Mouse (Mus musculus) stomach, postnatal 0 days (tissue): ENCODE data around the gene Ercc6l.
"Not testable (repeated sequence)": the region's sequence is repeated elsewhere in the genome, so short reads cannot be mapped to it uniquely, and the experiment has no call there.

Experiments
- CTCF ChIP-seq: IDR thresholded peaks from 2 replicates; pipeline ENCODE4 v1.5.1; 2016; ENCODE audit warnings: antibody characterized with exemption, low read depth, mild to moderate bottlenecking, moderate library complexity
- EP300 ChIP-seq: optimal IDR thresholded peaks from 2 replicates; pipeline ENCODE3; 2016; ENCODE audit warnings: antibody characterized with exemption

DNA sequence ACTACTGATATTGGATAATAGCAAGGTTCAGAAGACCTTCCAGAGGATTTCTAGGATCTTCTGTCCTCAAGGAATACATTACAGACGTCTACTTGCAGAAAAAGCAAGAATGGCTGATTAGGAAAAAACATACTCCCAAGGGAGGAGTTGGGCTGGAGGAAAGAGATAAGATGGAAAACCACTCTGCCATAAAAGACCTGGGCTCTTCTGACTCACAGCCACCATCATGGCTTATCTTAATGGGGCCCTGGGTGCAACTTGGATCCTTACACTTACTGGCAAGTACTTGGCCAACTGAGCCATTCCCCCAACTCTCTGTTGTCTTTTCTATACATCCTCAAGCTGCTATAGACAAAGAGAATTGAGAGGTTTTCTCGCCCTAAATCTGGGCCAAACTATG, 53.1 kb downstream of the Ercc6l start:
- not testable (repeated sequence) for TF ChIP-seq CTCF, EP300
